Mouse (Mus musculus) forebrain, embryonic 16.5 days (tissue): Measurements from ENCODE around the gene Abcf1. TPM values are rescaled to one million over a fixed set of nuclear protein-coding genes. Genes with fewer than 3 reads are reported as not detected.

Source experiments
- ATAC-seq: fragments of 200-750 bp; cut with Nextera tagmentation; 2 replicates; pipeline ENCODE4 v1.8.0; 2017; ENCODE audit warnings: mild to moderate bottlenecking, moderate library complexity
- H3K27ac ChIP-seq: fragments of 300-500 bp; sonication (generic); 2 replicates; pipeline ENCODE4 v1.5.1; 2014; ENCODE audit warnings: low read length, control low read depth
- H3K27me3 ChIP-seq: fragments of 300-500 bp; sonication (generic); replicated peaks from 2 replicates; pipeline ENCODE4 v1.6.1; 2014; ENCODE audit warnings: low read length; ENCODE audit not compliant: control insufficient read depth, insufficient read depth
- H3K36me3 ChIP-seq: fragments of 300-500 bp; sonication (generic); 2 replicates; pipeline ENCODE4 v1.6.1; 2014; ENCODE audit not compliant: control insufficient read depth, insufficient read depth
- H3K4me1 ChIP-seq: fragments of 300-500 bp; sonication (generic); replicated peaks from 2 replicates; pipeline ENCODE4 v1.6.1; 2014; ENCODE audit warnings: low read length; ENCODE audit not compliant: control insufficient read depth, insufficient read depth
- H3K4me2 ChIP-seq: fragments of 300-500 bp; sonication (generic); 2 replicates; pipeline ENCODE4 v1.6.1; 2014; ENCODE audit warnings: mild to moderate bottlenecking, low read length, control low read depth
- H3K4me3 ChIP-seq: fragments of 300-500 bp; sonication (generic); replicated peaks from 2 replicates; pipeline ENCODE4 v1.5.1; 2014; ENCODE audit warnings: mild to moderate bottlenecking, low read length, control low read depth
- H3K9ac ChIP-seq: fragments of 300-500 bp; sonication (generic); replicated peaks from 2 replicates; pipeline ENCODE4 v1.6.1; 2014; ENCODE audit warnings: low read depth, low read length, control low read depth
- H3K9me3 ChIP-seq: fragments of 300-500 bp; sonication (generic); 2 replicates; pipeline ENCODE4 v1.6.1; 2016; ENCODE audit warnings: low read length; ENCODE audit not compliant: control insufficient read depth
- WGBS: fragments of 180-500 bp; shearing (Covaris S2); extraction: QIAGEN DNeasy Blood & Tissue Kit; methylation state at CpG from one replicate; pipeline ENCODE4 v1.1.7; 2014; 5-methylcytosine and 5-hydroxymethylcytosine counted together
- polyA plus RNA-seq: library from polyadenylated mRNA; unstranded; fragments of >200 nt; fragmentation: Nextera tagmentation; extraction: Ambion mirVana; gene quantifications from 2 replicates; pipeline ENCODE4 v1.2.1, GENCODE M21; 2015

Abcf1 gene
- polyA plus RNA-seq, 1 experiment from 2014 or later, result 88.3 TPM

DNA sequence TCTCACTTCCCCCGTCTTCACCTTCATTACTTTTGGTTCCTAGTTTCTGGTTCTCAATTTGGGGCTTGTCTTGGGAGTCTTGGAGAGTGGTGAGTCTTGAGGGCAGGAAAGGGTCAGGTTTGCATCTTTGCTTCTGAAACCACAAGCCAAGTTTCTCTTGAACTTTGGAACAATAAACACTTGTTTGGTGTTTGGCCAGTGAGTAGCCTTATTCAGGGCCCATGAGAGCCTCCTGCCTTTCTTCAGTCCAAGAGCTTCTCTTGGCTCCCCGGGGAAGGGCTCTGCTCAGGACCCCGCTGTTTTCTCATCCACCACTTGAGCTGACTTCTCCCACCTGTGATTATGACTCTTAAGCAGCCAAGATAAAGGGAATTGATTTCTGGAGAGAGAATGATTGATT, 47.0 kb downstream of the Abcf1 start:
- peaks cover 24% of the 10 kb centered on the region for H3K36me3 ChIP-seq
- 83% methylated on average over 3 of the region's 3 CpGs for WGBS
- no peak overlapping the region for H3K4me3 ChIP-seq
- no peak overlapping the region for H3K4me2 ChIP-seq
- H3K27ac ChIP-seq, result no peak overlapping the region
- peaks cover 27% of the 10 kb centered on the region for H3K4me1 ChIP-seq
- no peak for ATAC-seq
- H3K9me3 ChIP-seq, result no peaks in the 10 kb centered on the region
- H3K27me3 ChIP-seq, result no peaks in the 10 kb centered on the region
- no peak overlapping the region for H3K9ac ChIP-seq

- H3K4me1 ChIP-seq, result peaks cover 27% of the 10 kb centered on the region
- H3K9me3 ChIP-seq, result no peaks in the 10 kb centered on the region
- H3K4me3 ChIP-seq, result no peak overlapping the region
- H3K27me3 ChIP-seq, result no peaks in the 10 kb centered on the region
- ATAC-seq, result no peak
- H3K36me3 ChIP-seq, result peaks cover 19% of the 10 kb centered on the region
- H3K4me2 ChIP-seq, result no peak overlapping the region
- 0 out of 2 replicates have a peak overlapping the region, but pooled peaks have one; percentile 5 for H3K9ac ChIP-seq
- WGBS, result 76% methylated on average over 4 of the region's 4 CpGs
- H3K27ac ChIP-seq, result no peak overlapping the region
Measured at GRCm38 (mm10) chr17:35921710-35922109, 47.9 kb downstream of the Abcf1 start.

DNA sequence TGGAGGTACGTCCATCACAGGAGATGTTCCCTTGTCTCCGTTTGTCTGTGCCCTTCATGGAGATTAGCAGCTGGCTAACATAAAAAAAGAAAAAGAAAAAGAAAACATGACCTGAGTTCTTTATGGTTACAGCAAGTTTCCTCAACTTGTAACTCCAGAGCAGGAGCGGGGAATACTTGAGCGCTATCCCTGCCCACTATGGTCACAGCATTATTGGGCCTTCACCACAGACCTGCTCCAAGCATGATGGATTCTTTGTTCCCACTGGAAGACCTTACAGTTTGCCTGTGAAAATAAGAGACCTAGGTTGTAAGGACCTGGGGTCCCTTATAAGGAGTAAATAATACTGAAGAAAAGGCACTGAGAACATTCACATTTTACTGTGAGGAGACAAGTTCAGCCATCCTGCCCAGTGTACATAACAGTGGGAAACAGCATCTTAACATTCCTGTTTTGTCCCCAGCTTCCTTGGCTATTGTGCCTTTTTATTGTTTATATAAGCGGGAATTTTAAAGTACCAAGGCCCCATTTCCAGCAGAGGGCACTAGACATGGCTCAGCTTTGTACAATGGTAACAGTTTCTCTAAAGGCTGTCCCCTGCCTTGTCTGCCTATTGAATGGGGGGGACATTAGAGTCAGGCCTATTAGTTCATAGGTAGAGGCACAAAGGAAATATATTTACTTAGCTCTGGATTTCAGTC, 48.5 kb downstream of the Abcf1 start:
- ATAC-seq, result no peak
- peak overlapping the region; percentile 99 for H3K27ac ChIP-seq
- peaks cover 13% of the 10 kb centered on the region for H3K36me3 ChIP-seq
- H3K4me2 ChIP-seq, result peak overlapping the region; percentile 91
- no peaks in the 10 kb centered on the region for H3K27me3 ChIP-seq
- H3K4me1 ChIP-seq, result peaks cover 27% of the 10 kb centered on the region
- no peaks in the 10 kb centered on the region for H3K9me3 ChIP-seq
- H3K4me3 ChIP-seq, result no peak overlapping the region
- 66% methylated on average over 5 of the region's 5 CpGs for WGBS
- 0 out of 2 replicates have a peak overlapping the region, but pooled peaks have one; percentile 0 for H3K9ac ChIP-seq

DNA sequence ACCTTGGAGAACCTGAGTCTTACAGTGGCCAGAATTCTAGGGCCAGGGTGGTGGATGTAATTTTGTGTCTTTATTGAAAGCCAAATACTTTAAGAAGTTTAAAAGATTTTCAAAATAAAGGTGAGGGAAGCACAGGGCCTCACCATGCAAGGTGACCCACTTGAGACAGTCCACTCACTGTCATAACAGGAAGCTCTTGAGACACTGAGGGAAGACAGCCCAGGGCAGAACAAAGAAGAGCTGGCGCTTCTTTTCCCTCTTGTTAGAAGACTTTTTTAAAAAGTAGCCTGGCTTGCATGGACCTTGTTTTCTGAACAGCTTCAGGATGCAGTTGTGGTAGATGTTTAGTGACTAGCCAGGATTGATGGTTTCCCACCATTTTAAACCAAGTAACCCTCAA, 49.2 kb downstream of the Abcf1 start:
- no peak for ATAC-seq
- H3K4me3 ChIP-seq, result peak overlapping the region; percentile 75
- peaks cover 12% of the 10 kb centered on the region for H3K36me3 ChIP-seq
- WGBS, result 77% methylated on average over 1 of the region's 1 CpGs
- H3K4me2 ChIP-seq, result peak overlapping the region; percentile 91
- H3K27ac ChIP-seq, result peak overlapping the region; percentile 99
- H3K9me3 ChIP-seq, result no peaks in the 10 kb centered on the region
- H3K4me1 ChIP-seq, result peaks cover 31% of the 10 kb centered on the region
- H3K9ac ChIP-seq, result peak overlapping the region; percentile 96; the same call in 1 of the 2 replicates
- H3K27me3 ChIP-seq, result no peaks in the 10 kb centered on the region

DNA sequence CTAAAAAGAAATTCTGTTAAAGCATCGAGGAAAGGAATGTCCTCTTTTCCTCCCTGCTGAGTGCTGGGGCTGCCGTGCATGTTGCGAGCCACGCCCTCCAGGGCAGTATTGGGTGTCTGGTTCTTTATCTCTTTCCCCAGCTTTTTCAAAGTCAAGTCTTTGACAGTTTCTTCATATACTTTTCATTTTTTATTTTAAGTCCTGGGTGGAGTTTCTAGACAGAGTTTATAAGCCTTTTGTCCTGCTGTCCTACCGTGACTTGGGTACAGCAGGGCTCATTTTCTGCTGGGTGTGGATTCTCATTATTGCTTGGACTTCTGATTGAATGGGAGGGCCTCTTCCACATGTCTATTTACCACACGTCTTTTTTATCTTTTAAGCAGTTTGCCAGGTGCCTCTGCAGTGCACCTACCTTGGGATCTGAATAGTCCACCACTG, 49.7 kb downstream of the Abcf1 start:
- Histone ChIP-seq H3K4me3 (peak overlapping the region; percentile 75), H3K4me2 (peak overlapping the region; percentile 91), H3K9me3 (no peaks in the 10 kb centered on the region), H3K27ac (peak overlapping the region; percentile 99), H3K27me3 (no peaks in the 10 kb centered on the region), H3K9ac (peak overlapping the region; percentile 96), H3K36me3 (peaks cover 10% of the 10 kb centered on the region), H3K4me1 (peaks cover 35% of the 10 kb centered on the region)
- ATAC-seq, result no peak
- 39% methylated on average over 6 of the region's 6 CpGs for WGBS

DNA sequence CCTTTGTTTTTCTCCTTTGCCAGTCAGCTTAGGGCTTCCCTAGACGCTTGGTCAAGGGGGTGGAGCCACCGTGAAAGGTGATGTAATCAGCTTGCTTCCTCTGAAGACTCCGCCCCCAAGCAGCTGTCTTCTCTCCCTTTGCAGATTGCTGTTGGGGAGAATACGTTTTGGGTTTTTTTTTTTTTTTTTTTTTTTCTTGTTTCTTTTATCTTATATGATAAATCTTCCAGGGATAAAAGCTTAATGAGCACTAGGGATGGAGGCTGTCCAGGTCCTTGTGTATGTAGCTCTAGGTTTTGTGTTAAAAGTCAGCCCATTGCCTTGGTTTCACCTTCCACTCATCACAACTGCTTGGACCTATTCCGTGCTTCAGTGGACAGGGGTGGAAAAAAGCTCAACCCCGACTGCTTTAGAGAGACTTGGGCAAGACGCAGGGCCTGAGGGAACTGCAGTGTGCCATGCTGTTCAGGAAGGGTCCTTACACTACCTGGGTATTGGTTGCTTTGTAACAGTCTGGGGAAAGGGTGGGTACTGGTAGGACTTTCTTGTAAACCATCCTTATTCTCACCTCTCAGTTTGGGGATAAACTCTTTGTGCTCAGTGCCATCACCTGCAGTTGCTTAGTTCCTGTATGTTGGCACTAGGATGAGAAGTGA, 50.4 kb downstream of the Abcf1 start:
- H3K9me3 ChIP-seq, result no peaks in the 10 kb centered on the region
- no peaks in the 10 kb centered on the region for H3K27me3 ChIP-seq
- peak overlapping the region; percentile 99 for H3K27ac ChIP-seq
- H3K9ac ChIP-seq, result peak overlapping the region; percentile 96
- ATAC-seq, result peak; percentile 38
- peaks cover 4% of the 10 kb centered on the region; the same call in 1 of the 2 replicates for H3K36me3 ChIP-seq
- peak overlapping the region; percentile 75 for H3K4me3 ChIP-seq
- WGBS, result 3% methylated on average over 7 of the region's 7 CpGs
- H3K4me1 ChIP-seq, result peaks cover 35% of the 10 kb centered on the region
- peak overlapping the region; percentile 91 for H3K4me2 ChIP-seq

DNA sequence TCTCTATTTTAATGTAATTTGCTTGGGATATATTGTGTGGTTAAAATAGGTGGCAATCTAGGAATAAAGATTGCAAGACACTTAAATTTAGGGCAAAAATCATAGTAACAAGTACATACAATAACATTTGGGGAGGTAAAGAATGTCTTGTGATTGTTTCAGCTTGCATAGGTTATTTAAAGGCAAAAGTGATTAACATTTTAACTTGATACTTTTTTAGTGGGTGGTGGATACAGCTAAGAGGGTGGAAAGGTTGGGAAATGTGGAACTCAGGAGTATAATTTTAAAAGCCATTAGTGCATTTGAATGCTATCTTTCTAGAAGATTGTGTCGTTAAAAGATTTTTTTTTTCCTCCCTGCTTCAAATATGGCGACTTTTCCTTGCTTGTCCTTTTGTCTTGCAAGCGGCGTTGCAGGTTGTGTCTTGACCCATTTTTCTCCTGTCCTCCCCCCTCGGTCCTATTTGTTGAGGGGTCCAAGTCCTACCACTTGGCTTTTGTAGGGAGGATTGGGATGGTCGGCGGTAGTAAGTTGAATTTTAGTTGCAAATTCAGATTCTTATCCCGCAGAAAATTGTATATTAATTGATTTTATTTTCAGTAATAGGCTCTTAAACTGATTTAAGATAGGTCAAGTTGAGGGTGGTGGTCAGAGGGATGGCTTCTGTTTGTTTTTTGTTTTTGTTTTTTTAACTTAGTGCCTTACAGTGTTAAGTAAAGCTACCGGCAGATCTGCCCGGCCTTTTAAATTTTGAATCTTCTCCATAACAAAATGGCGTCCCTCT, 51.1 kb downstream of the Abcf1 start:
- Histone ChIP-seq H3K27me3 (no peaks in the 10 kb centered on the region), H3K9me3 (no peaks in the 10 kb centered on the region), H3K9ac (peak overlapping the region; percentile 96), H3K27ac (peak overlapping the region; percentile 99), H3K4me1 (peaks cover 35% of the 10 kb centered on the region), H3K4me2 (peak overlapping the region; percentile 91), H3K36me3 (no peaks in the 10 kb centered on the region), H3K4me3 (peak overlapping the region; percentile 75)
- under 1% methylated on average over 11 of the region's 11 CpGs for WGBS
- ATAC-seq, result no peak

DNA sequence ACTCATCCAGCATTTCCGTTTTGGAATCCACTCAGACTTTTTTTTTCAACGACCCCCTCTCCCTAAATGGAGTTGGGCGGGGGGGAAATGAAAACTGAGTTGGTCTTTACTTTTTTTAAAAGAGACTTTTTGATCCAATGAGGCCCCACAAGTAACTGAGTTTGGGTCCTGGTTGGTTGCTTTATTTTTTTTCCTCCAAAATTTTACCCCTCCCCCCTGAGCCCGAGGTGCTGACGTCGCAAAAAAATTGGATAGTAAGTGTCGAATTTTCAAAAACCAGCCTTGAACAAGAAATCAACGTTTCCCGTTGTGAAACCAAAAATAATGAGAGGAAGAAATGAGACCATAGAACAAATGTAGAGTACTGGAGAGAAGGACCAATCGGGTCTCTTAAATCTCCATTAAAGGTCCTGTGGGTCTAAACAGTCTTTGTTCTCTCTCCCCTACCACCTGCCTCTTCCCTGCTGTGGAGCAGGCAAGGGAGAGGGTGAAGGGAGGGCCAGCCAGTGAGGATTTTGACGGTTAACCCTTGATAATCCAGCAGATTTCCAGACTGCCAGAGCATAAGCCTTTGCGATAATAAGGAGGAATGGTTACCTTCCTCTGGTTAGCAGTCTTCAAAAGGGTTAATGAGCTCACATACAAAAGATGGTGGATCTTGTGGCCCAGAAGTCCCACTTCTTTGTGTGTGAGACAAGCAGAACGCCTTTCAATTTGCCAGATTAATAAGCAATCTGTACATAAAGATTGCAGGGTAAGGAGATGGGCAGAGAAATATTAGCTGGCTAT, 51.9 kb downstream of the Abcf1 start:
- WGBS, result under 1% methylated on average over 13 of the region's 13 CpGs
- H3K9ac ChIP-seq, result peak overlapping the region; percentile 96
- no peaks in the 10 kb centered on the region for H3K9me3 ChIP-seq
- H3K36me3 ChIP-seq, result no peaks in the 10 kb centered on the region
- peak; percentile 21 for ATAC-seq
- H3K27me3 ChIP-seq, result no peaks in the 10 kb centered on the region
- peaks cover 35% of the 10 kb centered on the region for H3K4me1 ChIP-seq
- H3K4me3 ChIP-seq, result peak overlapping the region; percentile 75
- peak overlapping the region; percentile 99 for H3K27ac ChIP-seq
- H3K4me2 ChIP-seq, result peak overlapping the region; percentile 91
